Mouse (Mus musculus): ENCODE data around the gene Scml4. TPM values are rescaled to one million over a fixed set of nuclear protein-coding genes. Genes with fewer than 3 reads are reported as not detected.

The Scml4 gene
- polyA plus RNA-seq, 1 experiment from 2014 or later = 0.76 TPM

DNA sequence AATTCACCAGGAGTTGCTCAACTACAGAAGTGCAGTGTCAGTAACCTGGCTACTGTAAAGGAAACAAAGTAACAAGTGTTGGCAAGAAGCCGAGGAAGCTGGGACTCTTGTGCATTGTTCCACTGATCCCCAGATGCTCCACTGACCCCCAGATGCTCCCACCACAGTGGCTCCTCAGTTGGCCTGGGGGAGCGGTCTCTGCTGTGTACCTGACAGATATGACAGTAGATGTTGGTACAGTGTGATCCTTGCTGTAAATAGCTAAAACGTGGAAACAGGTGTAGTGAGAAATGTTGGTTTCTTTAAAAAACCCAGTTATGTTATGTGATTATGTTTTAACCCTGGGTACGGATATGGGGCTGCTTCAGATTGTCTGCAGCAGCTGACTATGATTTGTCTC lies 22.1 kb upstream of the Scml4 start:
- no peak overlapping the region for H3K4me3 ChIP-seq (ENCODE audit: control insufficient read depth in 1 of 2, insufficient read depth in 1 of 2, low read depth in 1 of 2, low read length in 2 of 2)
- H3K27me3 ChIP-seq (ENCODE audit: control insufficient read depth, insufficient read depth, low read length) = no peaks in the 10 kb centered on the region
- WGBS = 84% methylated on average over 4 of the region's 4 CpGs
- no peak overlapping the region for H3K9ac ChIP-seq (ENCODE audit: low read length)
- H3K9me3 ChIP-seq (ENCODE audit: control insufficient read depth, low read length) = peaks cover 7% of the 10 kb centered on the region; the same call in 1 of the 2 replicates
- peaks cover 29% of the 10 kb centered on the region for H3K36me3 ChIP-seq (ENCODE audit: control insufficient read depth, insufficient read depth, low read length)
- no peak overlapping the region for H3K27ac ChIP-seq (replicated peaks in 1 of 2; ENCODE audit: control insufficient read depth in 1 of 2, insufficient read depth in 1 of 2, low read depth in 2 of 2, low read length in 2 of 2)
- no peaks in the 10 kb centered on the region for H3K4me1 ChIP-seq (ENCODE audit: control insufficient read depth in 2 of 2, insufficient read depth in 2 of 2, low read length in 2 of 2)
- ATAC-seq (ENCODE audit: insufficient number of reproducible peaks, insufficient read depth, low FRiP score, low read depth) = no peak
- no peak overlapping the region for H3K4me2 ChIP-seq (ENCODE audit: low read length)

DNA sequence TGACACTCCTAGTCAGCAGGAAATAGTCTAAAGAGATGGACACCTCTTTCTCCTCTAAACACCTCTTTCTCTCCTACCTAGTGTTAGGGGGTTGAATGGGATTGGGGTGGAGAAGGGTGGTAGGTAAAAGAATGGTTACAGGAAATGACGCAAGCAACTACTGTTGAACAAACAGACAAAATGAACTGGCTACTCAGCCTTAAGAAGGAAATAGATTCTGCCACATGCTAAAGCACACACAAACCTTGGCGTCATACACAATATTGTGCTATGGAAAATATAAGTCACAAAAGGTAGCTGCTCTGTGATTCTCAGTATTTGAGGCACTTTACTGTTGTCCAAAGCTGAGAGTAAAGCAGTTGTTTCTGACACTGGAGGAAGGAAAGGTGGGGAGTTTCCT lies 21.4 kb upstream of the Scml4 start:
- Histone ChIP-seq H3K9ac (ENCODE audit: low read length) (no peak overlapping the region), H3K36me3 (ENCODE audit: control insufficient read depth, insufficient read depth, low read length) (peaks cover 24% of the 10 kb centered on the region), H3K4me1 (ENCODE audit: control insufficient read depth in 2 of 2, insufficient read depth in 2 of 2, low read length in 2 of 2) (no peaks in the 10 kb centered on the region), H3K9me3 (ENCODE audit: control insufficient read depth, low read length) (peaks cover 7% of the 10 kb centered on the region; the same call in 1 of the 2 replicates), H3K4me2 (ENCODE audit: low read length) (no peak overlapping the region), H3K27me3 (ENCODE audit: control insufficient read depth, insufficient read depth, low read length) (no peaks in the 10 kb centered on the region), H3K4me3 (ENCODE audit: control insufficient read depth in 1 of 2, insufficient read depth in 1 of 2, low read depth in 1 of 2, low read length in 2 of 2) (no peak overlapping the region), H3K27ac (replicated peaks in 1 of 2; ENCODE audit: control insufficient read depth in 1 of 2, insufficient read depth in 1 of 2, low read depth in 2 of 2, low read length in 2 of 2) (no peak overlapping the region)
- ATAC-seq (ENCODE audit: insufficient number of reproducible peaks, insufficient read depth, low FRiP score, low read depth) = no peak
- 81% methylated on average over 2 of the region's 2 CpGs for WGBS

DNA sequence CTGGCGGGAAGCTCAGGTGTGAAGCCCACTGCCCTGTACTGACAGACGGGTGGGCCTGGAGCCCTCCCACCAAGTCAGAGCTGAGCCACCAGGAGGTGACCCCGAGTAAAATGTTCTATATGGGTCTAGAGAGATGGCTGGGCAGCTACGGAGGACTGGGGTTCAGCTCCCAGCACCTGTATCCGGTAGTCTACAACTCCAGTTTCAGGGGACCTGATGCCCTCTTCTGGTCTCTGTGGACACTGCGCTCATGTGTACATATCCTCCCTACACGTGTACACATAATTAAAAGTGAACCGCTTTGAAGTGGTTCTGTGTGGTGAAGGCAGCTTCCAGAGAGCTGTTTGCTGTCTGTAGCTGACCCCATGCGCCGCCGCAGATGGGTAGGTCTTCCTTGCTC lies 20.1 kb upstream of the Scml4 start:
- no peaks in the 10 kb centered on the region for H3K27me3 ChIP-seq (ENCODE audit: control insufficient read depth, insufficient read depth, low read length)
- H3K4me1 ChIP-seq (ENCODE audit: control insufficient read depth in 2 of 2, insufficient read depth in 2 of 2, low read length in 2 of 2) = no peaks in the 10 kb centered on the region
- no peak for ATAC-seq (ENCODE audit: insufficient number of reproducible peaks, insufficient read depth, low FRiP score, low read depth)
- H3K4me3 ChIP-seq (ENCODE audit: control insufficient read depth in 1 of 2, insufficient read depth in 1 of 2, low read depth in 1 of 2, low read length in 2 of 2) = no peak overlapping the region
- H3K4me2 ChIP-seq (ENCODE audit: low read length) = no peak overlapping the region
- no peak overlapping the region for H3K9ac ChIP-seq (ENCODE audit: low read length)
- H3K9me3 ChIP-seq (ENCODE audit: control insufficient read depth, low read length) = peaks cover 7% of the 10 kb centered on the region; the same call in 1 of the 2 replicates
- H3K27ac ChIP-seq (replicated peaks in 1 of 2; ENCODE audit: control insufficient read depth in 1 of 2, insufficient read depth in 1 of 2, low read depth in 2 of 2, low read length in 2 of 2) = no peak overlapping the region
- H3K36me3 ChIP-seq (ENCODE audit: control insufficient read depth, insufficient read depth, low read length) = peaks cover 11% of the 10 kb centered on the region
- WGBS = 94% methylated on average over 11 of the region's 11 CpGs

DNA sequence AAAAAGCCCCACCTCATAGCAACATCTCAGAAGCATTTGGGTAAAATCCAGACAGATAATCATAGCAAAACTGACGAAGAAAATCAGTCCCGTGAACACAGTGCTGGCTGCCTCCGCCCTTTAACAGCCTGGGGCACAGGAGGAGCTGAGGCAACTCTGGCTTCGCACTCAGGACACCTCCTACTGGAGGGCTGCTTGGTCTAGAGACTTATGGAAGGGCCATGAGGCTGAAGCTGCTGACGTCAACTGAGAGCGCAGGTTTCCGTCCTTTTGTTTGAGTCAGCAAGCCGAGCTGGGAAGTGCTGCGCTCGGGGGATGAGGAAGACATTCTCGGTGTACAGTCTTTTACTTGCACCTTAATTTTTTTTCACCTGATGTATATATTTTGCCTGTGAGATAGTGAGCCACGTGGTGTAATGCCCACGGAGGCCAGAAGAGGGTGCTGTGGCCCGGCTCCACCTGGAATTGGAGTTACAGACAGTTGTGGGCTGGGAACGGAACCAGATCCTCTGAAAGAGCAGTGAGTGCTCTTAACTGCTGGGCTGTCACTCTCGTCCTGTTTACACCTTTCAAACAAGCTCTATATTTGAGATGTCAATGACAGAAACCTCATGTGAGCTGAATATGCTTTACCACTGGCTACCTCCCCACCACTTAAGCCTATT lies 18.5 kb upstream of the Scml4 start:
- Histone ChIP-seq H3K4me3 (ENCODE audit: control insufficient read depth in 1 of 2, insufficient read depth in 1 of 2, low read depth in 1 of 2, low read length in 2 of 2) (no peak overlapping the region), H3K27ac (replicated peaks in 1 of 2; ENCODE audit: control insufficient read depth in 1 of 2, insufficient read depth in 1 of 2, low read depth in 2 of 2, low read length in 2 of 2) (no peak overlapping the region), H3K9ac (ENCODE audit: low read length) (no peak overlapping the region), H3K9me3 (ENCODE audit: control insufficient read depth, low read length) (peaks cover 7% of the 10 kb centered on the region; the same call in 1 of the 2 replicates), H3K27me3 (ENCODE audit: control insufficient read depth, insufficient read depth, low read length) (no peaks in the 10 kb centered on the region), H3K36me3 (ENCODE audit: control insufficient read depth, insufficient read depth, low read length) (peaks cover 7% of the 10 kb centered on the region), H3K4me1 (ENCODE audit: control insufficient read depth in 2 of 2, insufficient read depth in 2 of 2, low read length in 2 of 2) (no peaks in the 10 kb centered on the region), H3K4me2 (ENCODE audit: low read length) (no peak overlapping the region)
- ATAC-seq (ENCODE audit: insufficient number of reproducible peaks, insufficient read depth, low FRiP score, low read depth) = no peak
- 51% methylated on average over 16 of the region's 16 CpGs for WGBS

DNA sequence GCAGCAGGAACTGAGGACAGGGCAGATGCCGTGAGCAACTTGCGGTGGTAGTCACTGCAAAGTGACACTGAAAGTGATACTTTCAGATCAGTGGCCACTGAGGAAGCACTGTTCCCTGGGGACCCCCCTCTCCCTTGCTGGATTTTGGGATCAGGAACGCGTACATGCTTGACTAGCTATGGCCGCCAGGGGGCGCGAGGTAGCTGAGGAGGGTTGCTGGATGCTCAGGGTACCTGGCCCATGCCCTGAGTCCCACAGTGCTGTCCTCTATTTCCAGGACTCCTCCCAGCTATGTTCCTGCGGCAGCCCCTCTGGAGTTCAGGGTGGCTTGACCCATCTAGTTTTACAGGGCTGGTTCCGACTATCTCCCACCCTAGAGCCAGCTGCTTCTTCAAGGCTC lies 17.8 kb upstream of the Scml4 start:
- Histone ChIP-seq H3K36me3 (ENCODE audit: control insufficient read depth, insufficient read depth, low read length) (peaks cover under 1% of the 10 kb centered on the region), H3K9me3 (ENCODE audit: control insufficient read depth, low read length) (peaks cover 7% of the 10 kb centered on the region; the same call in 1 of the 2 replicates), H3K27ac (replicated peaks in 1 of 2; ENCODE audit: control insufficient read depth in 1 of 2, insufficient read depth in 1 of 2, low read depth in 2 of 2, low read length in 2 of 2) (no peak overlapping the region), H3K27me3 (ENCODE audit: control insufficient read depth, insufficient read depth, low read length) (no peaks in the 10 kb centered on the region), H3K9ac (ENCODE audit: low read length) (no peak overlapping the region), H3K4me3 (ENCODE audit: control insufficient read depth in 1 of 2, insufficient read depth in 1 of 2, low read depth in 1 of 2, low read length in 2 of 2) (no peak overlapping the region), H3K4me1 (ENCODE audit: control insufficient read depth in 2 of 2, insufficient read depth in 2 of 2, low read length in 2 of 2) (no peaks in the 10 kb centered on the region), H3K4me2 (ENCODE audit: low read length) (no peak overlapping the region)
- WGBS = 13% methylated on average over 9 of the region's 9 CpGs
- peak; percentile 58; the same call in 1 of the 2 replicates for ATAC-seq (ENCODE audit: insufficient number of reproducible peaks, insufficient read depth, low FRiP score, low read depth)

DNA sequence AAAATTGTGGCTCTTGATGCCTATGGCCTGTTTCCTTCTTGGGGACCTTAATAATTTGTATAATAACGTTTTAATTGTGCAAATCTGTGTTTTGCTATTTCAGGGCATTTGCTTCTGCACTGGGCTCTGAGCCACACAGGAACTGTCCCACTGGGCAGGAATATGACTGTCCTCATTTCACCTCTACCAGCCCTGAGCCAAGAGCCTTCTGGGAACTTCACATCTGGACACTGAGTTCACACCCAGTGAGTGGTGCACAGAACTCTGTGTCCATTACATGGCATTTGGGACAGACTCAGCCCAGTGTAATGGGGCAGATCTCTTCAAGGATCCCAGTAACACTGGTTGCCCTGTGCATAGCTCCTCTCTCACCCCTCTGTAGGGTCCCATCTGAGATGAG lies 16.8 kb upstream of the Scml4 start:
- no peaks in the 10 kb centered on the region for H3K27me3 ChIP-seq (ENCODE audit: control insufficient read depth, insufficient read depth, low read length)
- no peaks in the 10 kb centered on the region for H3K36me3 ChIP-seq (ENCODE audit: control insufficient read depth, insufficient read depth, low read length)
- no peak for ATAC-seq (ENCODE audit: insufficient number of reproducible peaks, insufficient read depth, low FRiP score, low read depth)
- H3K27ac ChIP-seq (replicated peaks in 1 of 2; ENCODE audit: control insufficient read depth in 1 of 2, insufficient read depth in 1 of 2, low read depth in 2 of 2, low read length in 2 of 2) = no peak overlapping the region
- H3K9me3 ChIP-seq (ENCODE audit: control insufficient read depth, low read length) = peaks cover 4% of the 10 kb centered on the region; the same call in 1 of the 2 replicates
- no peak overlapping the region for H3K9ac ChIP-seq (ENCODE audit: low read length)
- no peak overlapping the region for H3K4me3 ChIP-seq (ENCODE audit: control insufficient read depth in 1 of 2, insufficient read depth in 1 of 2, low read depth in 1 of 2, low read length in 2 of 2)
- H3K4me2 ChIP-seq (ENCODE audit: low read length) = no peak overlapping the region
- H3K4me1 ChIP-seq (ENCODE audit: control insufficient read depth in 2 of 2, insufficient read depth in 2 of 2, low read length in 2 of 2) = no peaks in the 10 kb centered on the region
- 77% methylated on average over 1 of the region's 1 CpGs for WGBS

DNA sequence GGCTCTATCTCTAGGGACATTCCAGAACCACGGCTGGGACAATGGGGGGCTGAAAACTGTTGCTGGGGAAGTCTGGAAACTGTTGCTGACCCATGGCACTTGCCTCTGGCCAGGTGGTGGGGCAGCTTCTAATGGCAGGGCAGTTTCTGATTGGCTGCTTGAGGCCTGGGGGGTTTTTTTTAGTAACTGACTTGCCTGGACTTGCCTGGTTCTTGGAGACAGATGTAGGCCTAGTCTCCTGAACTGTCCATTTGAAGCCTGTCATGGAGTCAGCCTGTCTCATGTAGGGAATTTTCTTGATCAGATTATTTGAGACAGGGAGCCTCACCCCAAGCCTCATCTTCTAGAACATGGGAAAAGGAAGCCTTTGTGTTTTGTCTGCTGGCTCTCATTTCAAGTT lies 14.7 kb upstream of the Scml4 start:
- Histone ChIP-seq H3K27me3 (ENCODE audit: control insufficient read depth, insufficient read depth, low read length) (no peaks in the 10 kb centered on the region), H3K27ac (replicated peaks in 1 of 2; ENCODE audit: control insufficient read depth in 1 of 2, insufficient read depth in 1 of 2, low read depth in 2 of 2, low read length in 2 of 2) (no peak overlapping the region), H3K9me3 (ENCODE audit: control insufficient read depth, low read length) (no peaks in the 10 kb centered on the region), H3K36me3 (ENCODE audit: control insufficient read depth, insufficient read depth, low read length) (no peaks in the 10 kb centered on the region), H3K4me2 (ENCODE audit: low read length) (no peak overlapping the region), H3K4me3 (ENCODE audit: control insufficient read depth in 1 of 2, insufficient read depth in 1 of 2, low read depth in 1 of 2, low read length in 2 of 2) (no peak overlapping the region), H3K9ac (ENCODE audit: low read length) (no peak overlapping the region), H3K4me1 (ENCODE audit: control insufficient read depth in 2 of 2, insufficient read depth in 2 of 2, low read length in 2 of 2) (no peaks in the 10 kb centered on the region)
- 20% methylated on average over 1 of the region's 1 CpGs for WGBS
- no peak for ATAC-seq (ENCODE audit: insufficient number of reproducible peaks, insufficient read depth, low FRiP score, low read depth)
